Mouse (Mus musculus) CH12.LX (cell line): Measurements from ENCODE around the gene Tmem41b. TPM values are rescaled to one million over a fixed set of nuclear protein-coding genes. Genes with fewer than 3 reads are reported as not detected.

Source experiments
- DNase-seq: peaks from one replicate; pipeline ENCODE4 v3.0.0-alpha.2; 2013; ENCODE audit errors: extremely low read depth
- H3K27ac ChIP-seq: 2 replicates; pipeline ENCODE4 v1.5.1; 2012; ENCODE audit warnings: low read depth, mild to moderate bottlenecking, control low read depth, moderate library complexity; ENCODE audit not compliant: insufficient read depth
- H3K27me3 ChIP-seq: replicated peaks from 2 replicates; pipeline ENCODE3; 2012; ENCODE audit warnings: inconsistent platforms
- H3K36me3 ChIP-seq, 2 experiments: replicated peaks in 1 of 2; 2 replicates each; pipeline versions ENCODE3 to v1.6.1; 2012; ENCODE audit warnings: inconsistent platforms in 1 of 2, low read length in 1 of 2, mild to moderate bottlenecking in 1 of 2, mixed read lengths in 1 of 2, moderate library complexity in 1 of 2; ENCODE audit not compliant: control insufficient read depth in 1 of 2, insufficient read depth in 1 of 2
- H3K4me1 ChIP-seq, 2 experiments: 2 replicates each; pipeline ENCODE4 v1.6.1; 2012; ENCODE audit warnings: inconsistent platforms in 1 of 2, moderate library complexity in 1 of 2; ENCODE audit not compliant: insufficient read depth in 2 of 2, control insufficient read depth in 1 of 2
- H3K4me2 ChIP-seq: 2 replicates; pipeline ENCODE4 v1.6.1; 2012; ENCODE audit warnings: low read depth, mild to moderate bottlenecking, control low read depth; ENCODE audit not compliant: poor library complexity, insufficient read depth, severe bottlenecking
- H3K4me3 ChIP-seq, 3 experiments: fragments of 150-350 bp in 1 of 3; sonication (generic) in 1 of 3; replicated peaks in 1 of 3; 2 replicates each; pipeline versions ENCODE3 to v1.5.1; 2011 to 2012; ENCODE audit warnings: low read depth in 2 of 3, low read length in 2 of 3, mild to moderate bottlenecking in 2 of 3, moderate library complexity in 2 of 3, control low read depth in 1 of 3, improper control_type of control experiment in 1 of 3, inconsistent platforms in 1 of 3, mixed read lengths in 1 of 3; ENCODE audit not compliant: poor library complexity in 1 of 3
- H3K79me2 ChIP-seq: replicated peaks from 2 replicates; pipeline ENCODE4 v1.6.1; 2012; ENCODE audit warnings: mild to moderate bottlenecking, moderate library complexity; ENCODE audit not compliant: control insufficient read depth, poor library complexity, insufficient read depth, severe bottlenecking; ENCODE audit errors: extremely low read depth
- H3K9ac ChIP-seq: 2 replicates; pipeline ENCODE4 v1.6.1; 2012; ENCODE audit warnings: low read depth, mild to moderate bottlenecking, control low read depth, moderate library complexity; ENCODE audit not compliant: insufficient read depth
- H3K9me3 ChIP-seq: replicated peaks from 2 replicates; pipeline ENCODE3; 2012; ENCODE audit warnings: low read length, inconsistent platforms, mixed read lengths
- CHD1 ChIP-seq: IDR thresholded peaks from 2 replicates; pipeline ENCODE4 v1.6.1; 2012; ENCODE audit warnings: low read depth, low read length, improper control_type of control experiment, inconsistent platforms
- CHD2 ChIP-seq: IDR thresholded peaks from 2 replicates; pipeline ENCODE4 v1.6.1; 2011; ENCODE audit warnings: low read length, improper control_type of control experiment
- CTCF ChIP-seq, 2 experiments: IDR thresholded peaks in 1 of 2; conservative IDR thresholded peaks in 1 of 2; 2 replicates each; pipeline ENCODE4 v1.5.1; 2011 to 2012; ENCODE audit warnings: low read depth in 2 of 2, low read length in 2 of 2, improper control_type of control experiment in 1 of 2, inconsistent platforms in 1 of 2, mild to moderate bottlenecking in 1 of 2, moderate library complexity in 1 of 2
- E2F4 ChIP-seq: IDR thresholded peaks from 2 replicates; pipeline ENCODE4 v1.6.1; 2011; ENCODE audit warnings: low read depth, low read length, improper control_type of control experiment; ENCODE audit not compliant: insufficient replicate concordance
- ELF1 ChIP-seq: IDR thresholded peaks from 2 replicates; pipeline ENCODE4 v1.6.1; 2014; ENCODE audit warnings: low read depth, mild to moderate bottlenecking, inconsistent platforms, low read length, improper control_type of control experiment
- EP300 ChIP-seq: IDR thresholded peaks from 2 replicates; pipeline ENCODE4 v1.6.1; 2011; ENCODE audit warnings: low read length, improper control_type of control experiment
- ETS1 ChIP-seq: conservative IDR thresholded peaks from 2 replicates; pipeline ENCODE4 v1.6.1; 2012; ENCODE audit warnings: low read depth, mild to moderate bottlenecking, inconsistent platforms, low read length, improper control_type of control experiment, moderate library complexity
- GABPA ChIP-seq: IDR thresholded peaks from 2 replicates; pipeline ENCODE4 v1.6.1; 2012; ENCODE audit warnings: low read depth, low read length, improper control_type of control experiment, inconsistent platforms; ENCODE audit not compliant: insufficient replicate concordance
- HCFC1 ChIP-seq: IDR thresholded peaks from 2 replicates; pipeline ENCODE4 v1.6.1; 2012; ENCODE audit warnings: low read depth, mild to moderate bottlenecking, inconsistent platforms, low read length, improper control_type of control experiment
- IRF4 ChIP-seq: IDR thresholded peaks from 2 replicates; pipeline ENCODE4 v1.6.1; 2014; ENCODE audit warnings: low read depth, mild to moderate bottlenecking, inconsistent platforms, low read length, improper control_type of control experiment
- JUN ChIP-seq: IDR thresholded peaks from 2 replicates; pipeline ENCODE4 v1.6.1; 2011; ENCODE audit warnings: low read depth, mild to moderate bottlenecking, low read length, improper control_type of control experiment, moderate library complexity; ENCODE audit not compliant: insufficient read depth
- JUND ChIP-seq: conservative IDR thresholded peaks from 2 replicates; pipeline ENCODE4 v1.6.1; 2011; ENCODE audit warnings: low read depth, low read length, improper control_type of control experiment
- KAT2A ChIP-seq: IDR thresholded peaks from 2 replicates; pipeline ENCODE4 v1.6.1; 2012; ENCODE audit warnings: low read length, improper control_type of control experiment, inconsistent platforms; ENCODE audit not compliant: insufficient replicate concordance
- MAFK ChIP-seq: IDR thresholded peaks from 2 replicates; pipeline ENCODE4 v1.6.1; 2011; ENCODE audit warnings: low read length, improper control_type of control experiment; ENCODE audit not compliant: insufficient replicate concordance
- MAX ChIP-seq: IDR thresholded peaks from 2 replicates; pipeline ENCODE4 v1.6.1; 2011; ENCODE audit warnings: low read length, improper control_type of control experiment
- MXI1 ChIP-seq: IDR thresholded peaks from 2 replicates; pipeline ENCODE4 v1.6.1; 2011; ENCODE audit warnings: mild to moderate bottlenecking, low read depth, low read length, improper control_type of control experiment
- MYC ChIP-seq: IDR thresholded peaks from 2 replicates; pipeline ENCODE4 v1.6.1; 2011; ENCODE audit warnings: low read depth, mild to moderate bottlenecking, improper control_type of control experiment, low read length
- NELFE ChIP-seq: IDR thresholded peaks from 2 replicates; pipeline ENCODE4 v1.6.1; 2011; ENCODE audit warnings: low read depth, low read length, improper control_type of control experiment
- PAX5 ChIP-seq: IDR thresholded peaks from 2 replicates; pipeline ENCODE4 v1.6.1; 2012; ENCODE audit warnings: low read length, inconsistent platforms, mixed read lengths
- POLR2AphosphoS2 ChIP-seq: IDR thresholded peaks from 2 replicates; pipeline ENCODE4 v1.6.1; 2011; ENCODE audit warnings: low read depth, low read length, improper control_type of control experiment
- RAD21 ChIP-seq: IDR thresholded peaks from 2 replicates; pipeline ENCODE4 v1.6.1; 2011; ENCODE audit warnings: low read depth, mild to moderate bottlenecking, low read length, improper control_type of control experiment, moderate library complexity
- RCOR1 ChIP-seq: conservative IDR thresholded peaks from 2 replicates; pipeline ENCODE4 v1.6.1; 2012; ENCODE audit warnings: low read depth, mild to moderate bottlenecking, inconsistent platforms, low read length, improper control_type of control experiment
- SIN3A ChIP-seq: IDR thresholded peaks from 2 replicates; pipeline ENCODE4 v1.6.1; 2012; ENCODE audit warnings: low read length, improper control_type of control experiment, inconsistent platforms
- TBP ChIP-seq: conservative IDR thresholded peaks from 2 replicates; pipeline ENCODE4 v1.6.1; 2011; ENCODE audit warnings: low read depth, low read length, improper control_type of control experiment
- TCF12 ChIP-seq: IDR thresholded peaks from 2 replicates; pipeline ENCODE4 v1.6.1; 2014; ENCODE audit warnings: low read depth, mild to moderate bottlenecking, inconsistent platforms, low read length, improper control_type of control experiment
- UBTF ChIP-seq: IDR thresholded peaks from 2 replicates; pipeline ENCODE4 v1.6.1; 2012; ENCODE audit warnings: low read depth, mild to moderate bottlenecking, inconsistent platforms, low read length, improper control_type of control experiment, moderate library complexity
- USF1 ChIP-seq: IDR thresholded peaks from 2 replicates; pipeline ENCODE4 v1.6.1; 2014; ENCODE audit warnings: low read depth, mild to moderate bottlenecking, inconsistent platforms, low read length, improper control_type of control experiment
- USF2 ChIP-seq: conservative IDR thresholded peaks from 2 replicates; pipeline ENCODE4 v1.6.1; 2011; ENCODE audit warnings: low read depth, low read length, improper control_type of control experiment
- ZC3H11A ChIP-seq: IDR thresholded peaks from 2 replicates; pipeline ENCODE4 v1.6.1; 2012; ENCODE audit warnings: low read depth, mild to moderate bottlenecking, inconsistent platforms, low read length, improper control_type of control experiment
- ZKSCAN1 ChIP-seq: IDR thresholded peaks from 2 replicates; pipeline ENCODE4 v1.6.1; 2012; ENCODE audit warnings: low read depth, inconsistent platforms, low read length, improper control_type of control experiment, borderline replicate concordance
- ZMIZ1 ChIP-seq: IDR thresholded peaks from 2 replicates; pipeline ENCODE4 v1.6.1; 2012; ENCODE audit warnings: low read depth, mild to moderate bottlenecking, inconsistent platforms, low read length, improper control_type of control experiment
- dilution Hi-C: fragments of 300-500 bp; cut with MboI; formaldehyde crosslinking; loops from 2 replicates; pipeline ENCODE4 v1.14.3; 2020; ENCODE audit warnings: low sequenced_read_pairs; ENCODE audit not compliant: extremely low pct_unique_long_range_greater_than_20kb, extremely low pct_ligation_motif_present
- in situ Hi-C: fragments of 300-500 bp; cut with MboI; formaldehyde crosslinking; loops from 3 replicates; pipeline ENCODE4 v1.14.3; 2019; ENCODE audit warnings: low sequenced_read_pairs, low pct_ligation_motif_present, low pct_unique_long_range_greater_than_20kb, mixed read lengths
- polyA plus RNA-seq: library from polyadenylated mRNA; unstranded; fragments of >175 nt; gene quantifications from 2 replicates; pipeline ENCODE4 v1.2.1, GENCODE M21; 2012; ENCODE audit warnings: low read depth; ENCODE audit not compliant: insufficient read length
- total RNA-seq, 2 experiments: library from RNA; depleted of rRNA; stranded (reverse); fragments of 300-350 nt in 1 of 2; fragments of >200 nt in 1 of 2; gene quantifications; 2 replicates each; pipeline ENCODE4 v1.2.3; 2012 to 2014

The Tmem41b gene
- total and polyA plus RNA-seq, 3 experiments: 51.1 to 106 (median 56.3) TPM

DNA sequence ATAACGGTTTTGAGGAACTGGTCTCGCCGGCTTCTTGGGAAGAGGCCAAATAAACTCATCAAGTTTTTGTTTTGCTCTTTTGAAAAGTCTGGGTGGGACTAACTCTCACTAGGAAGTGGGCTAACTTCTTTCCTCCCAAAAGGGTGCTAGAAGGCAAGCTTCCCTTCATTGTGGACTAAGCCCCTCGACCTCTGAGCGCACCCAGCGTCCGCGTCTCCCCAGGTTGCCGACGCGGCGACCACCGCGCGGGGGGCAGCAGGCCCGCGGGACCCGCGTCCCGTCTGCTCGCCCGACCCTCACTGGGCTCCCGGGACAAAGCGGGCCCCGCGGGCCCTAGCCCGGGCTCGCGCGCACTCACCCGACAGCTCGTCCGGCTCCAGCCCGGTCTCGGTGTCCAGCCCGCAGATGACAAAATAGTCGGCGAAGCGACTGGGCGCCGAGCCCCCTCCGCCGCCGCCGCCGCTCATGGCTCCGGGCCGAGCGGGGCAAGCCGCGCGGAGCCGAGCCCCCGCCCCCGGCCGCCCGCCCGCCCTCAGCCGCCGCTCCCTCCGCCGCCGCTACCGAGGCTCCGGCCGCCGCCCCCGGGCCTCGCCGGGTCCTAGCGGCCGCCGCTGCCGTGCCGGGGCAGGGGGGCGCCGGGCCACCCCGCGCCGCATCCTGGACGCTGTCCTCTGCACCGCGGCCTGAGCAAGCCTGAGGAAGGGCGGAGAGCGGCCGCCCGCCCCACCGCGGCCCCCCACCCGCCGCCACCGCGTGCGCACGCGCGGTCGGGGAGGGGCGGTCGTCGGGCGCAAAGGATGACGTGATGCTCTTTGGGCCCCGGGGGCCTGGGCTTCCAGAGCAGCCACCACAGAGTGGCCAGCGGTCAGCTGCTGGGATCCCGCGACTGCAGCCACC lies 26.8 kb downstream of the Tmem41b start, which contains the start of gene Dennd5a (continued):
- TF ChIP-seq KAT2A (no peak), MXI1 (no peak), EP300 (no peak), TCF12 (0 out of 2 replicates have a peak, but pooled peaks have one; percentile 21), HCFC1 (no peak), MAX (no peak), PAX5 (no peak), GABPA (no peak), ETS1 (0 out of 2 replicates have a peak, but pooled peaks have one; percentile 29), CTCF (conservative IDR thresholded peaks at IDR 0.05 in 1 of 2, IDR thresholded peaks at IDR 0.05 in 1 of 2; ENCODE audit: low read depth in 2 of 2, low read length in 2 of 2) (no peak), USF1 (no peak)

GRCm38 (mm10) chr7:109958843-109959715 lies 27.6 kb downstream of the Tmem41b start:
- dilution Hi-C loops: no loop called here
- TF ChIP-seq KAT2A: no peak
- TF ChIP-seq CHD2: 0 out of 2 replicates have a peak, but pooled peaks have one; percentile 44
- TF ChIP-seq RCOR1: peak; percentile 73; the same call in 1 of the 2 replicates
- no peak for TF ChIP-seq USF2
- TF ChIP-seq ETS1: peak; percentile 61
- TF ChIP-seq E2F4: no peak
- TF ChIP-seq IRF4: peak; percentile 74
- peak; percentile 74 for TF ChIP-seq MAX
- no peak for TF ChIP-seq NELFE
- TF ChIP-seq TCF12: peak; percentile 54; the same call in 1 of the 2 replicates
- TF ChIP-seq ZKSCAN1: no peak
- TF ChIP-seq MYC: peak; percentile 30; the same call in 1 of the 2 replicates
- no peak for TF ChIP-seq TBP
- peak; percentile 92 for TF ChIP-seq CHD1
- TF ChIP-seq JUND: 0 out of 2 replicates have a peak, but pooled peaks have one; percentile 36
- TF ChIP-seq EP300: peak; percentile 69
- no peak for TF ChIP-seq GABPA
- TF ChIP-seq SIN3A: peak; percentile 82; the same call in 1 of the 2 replicates
- TF ChIP-seq UBTF: 0 out of 2 replicates have a peak, but pooled peaks have one; percentile 24
- 0 out of 2 replicates have a peak, but pooled peaks have one; percentile 57 for TF ChIP-seq MAFK
- no peak for TF ChIP-seq PAX5
- TF ChIP-seq ZMIZ1: no peak
- no peak for TF ChIP-seq JUN
- no peak for TF ChIP-seq POLR2AphosphoS2
- no peak; the same call in none of the 2 replicates for TF ChIP-seq ELF1
- no peak for TF ChIP-seq RAD21
- TF ChIP-seq ZC3H11A: no peak

More at GRCm38 (mm10) chr7:109958843-109959715, 27.6 kb downstream of the Tmem41b start:
- in situ Hi-C loops: no loop called here
- Histone ChIP-seq H3K4me3 (peak overlapping the region; percentile 71 to 79 (median 77)), H3K79me2 (peaks cover 10% of the 10 kb centered on the region; the same call in 1 of the 2 replicates), H3K27me3 (peaks cover 29% of the 10 kb centered on the region), H3K4me1 (peaks cover 2 to 13% of the 10 kb centered on the region in 2 experiments; a peak in 2 of 4 replicates), H3K9me3 (peaks cover 8% of the 10 kb centered on the region), H3K36me3 (no peaks in the 10 kb centered on the region), H3K9ac (peak overlapping the region; percentile 88), H3K4me2 (peak overlapping the region; percentile 91), H3K27ac (no peak overlapping the region)
- peak; percentile 48 for DNase-seq
